Mouse (Mus musculus) cerebellum, adult 2 months (tissue): ENCODE data around the gene Chrng.

ENCODE experiments used
- CTCF ChIP-seq: fragments of 200-500 bp; IDR thresholded peaks from 2 replicates; pipeline ENCODE4 v1.5.1; 2011; ENCODE audit warnings: low read depth, mild to moderate bottlenecking, control low read depth, low read length, moderate library complexity, borderline replicate concordance; ENCODE audit not compliant: insufficient read depth
- POLR2A ChIP-seq: fragments of 200-500 bp; IDR thresholded peaks from 2 replicates; pipeline ENCODE4 v1.6.1; 2011; ENCODE audit warnings: low read length, control low read depth, borderline replicate concordance; ENCODE audit not compliant: insufficient read depth

DNA sequence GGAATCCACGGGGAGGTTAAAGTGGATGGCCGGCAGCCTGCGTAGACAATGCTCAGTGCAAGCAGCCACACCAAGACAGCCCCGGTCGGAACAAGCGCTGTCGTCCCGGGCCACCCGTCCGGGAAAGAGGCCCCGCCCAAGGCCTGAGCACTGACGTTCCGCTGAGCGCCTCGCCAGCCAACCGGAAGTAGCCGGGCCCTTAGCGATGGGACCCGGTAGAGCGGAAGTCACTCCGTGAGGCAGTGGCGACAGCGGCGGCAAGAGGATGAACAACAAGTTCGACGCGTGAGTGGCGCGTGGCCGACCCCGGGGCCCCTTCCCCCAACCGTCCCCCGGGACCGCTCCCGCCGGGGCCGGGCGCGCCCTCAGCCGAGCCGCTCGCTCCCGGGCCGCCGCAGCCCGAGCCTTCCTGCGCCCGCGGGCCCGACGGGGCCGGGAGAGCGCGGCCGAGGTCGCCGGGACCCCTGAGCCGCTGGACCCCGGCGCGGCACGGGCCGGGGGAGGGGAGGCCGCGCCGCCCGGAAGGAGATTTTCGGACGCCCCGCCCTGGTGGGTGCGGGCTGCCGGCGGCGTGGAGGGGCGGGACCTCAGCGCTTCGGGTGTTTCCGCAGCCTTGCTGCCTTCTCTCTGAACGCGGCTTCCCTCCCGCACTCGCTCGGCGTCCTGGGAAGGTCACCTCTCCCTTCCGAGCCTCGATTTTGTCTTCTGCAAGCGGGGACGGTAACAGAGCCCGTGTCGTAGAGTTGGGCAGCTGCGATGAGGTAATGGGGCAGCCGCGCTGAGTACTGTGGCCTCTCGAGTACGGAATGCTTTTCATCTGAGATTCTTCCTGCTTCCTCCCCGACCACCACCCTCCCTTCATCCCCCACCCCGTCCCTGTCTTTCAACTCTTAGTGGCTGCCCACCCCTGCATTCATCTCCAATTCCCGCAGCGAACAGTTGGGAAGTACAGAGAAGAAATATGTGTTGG lies 9.6 kb downstream of the Chrng start, which contains the start of gene Eif4e2:
- no peak for TF ChIP-seq CTCF
- TF ChIP-seq POLR2A, result peak; percentile 90
